10 mouse cellular contexts compared by ENCODE assay signal in the genomic region with DNA sequence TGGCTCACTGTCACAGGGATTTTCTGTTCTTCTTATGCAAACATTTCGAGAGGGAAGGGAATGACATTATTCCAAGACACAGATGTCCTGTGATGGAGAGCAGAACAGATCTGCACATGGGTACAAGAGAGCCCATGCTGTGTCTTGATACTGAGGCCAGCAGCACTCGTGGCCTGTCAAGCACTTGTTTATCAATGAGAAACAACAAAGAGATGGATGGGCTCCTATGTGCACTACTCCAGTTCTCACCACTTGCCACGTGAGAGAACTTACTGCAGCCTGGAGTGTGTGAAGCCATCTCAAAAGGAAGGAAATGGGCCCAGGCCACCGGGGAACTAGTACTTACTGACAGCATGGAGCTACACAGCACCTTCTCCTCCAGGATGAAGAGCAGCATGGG. TPM values are rescaled to one million over a fixed set of nuclear protein-coding genes. Genes with fewer than 3 reads are reported as not detected.
DNase-seq lines count a peak whose midpoint lies in the region; ATAC-seq and TF ChIP-seq lines count a peak whose summit lies in the region.
"Had no signal": no experiment of that assay in that cellular context is flagged by ENCODE, and none has a peak within 500 bp of the region (broad histone marks: within the 10 kb centered on the region; RNA-seq: fewer than 3 reads in every experiment).

No protein-coding gene starts in this region.

- ATAC-seq in embryonic facial prominence, embryonic 14.5 days (ENCODE audit: low read depth) = no peak
- 0 out of 2 replicates have a peak, but pooled peaks have one; percentile 13 for ATAC-seq in liver, embryonic 12.5 days
- ATAC-seq in megakaryocyte-erythroid progenitor cell, adult 5-6 weeks (replicated peaks; ENCODE audit: low FRiP score, low TSS enrichment, poor library complexity, severe bottlenecking) = no peak
- ATAC-seq: Patski had no signal

- no peaks in the 10 kb centered on the region for H3K27me3 ChIP-seq in embryonic facial prominence, embryonic 14.5 days (replicated peaks; ENCODE audit: control insufficient read depth, insufficient read depth, low read length)
- no peaks in the 10 kb centered on the region for H3K27me3 ChIP-seq in liver, embryonic 12.5 days (replicated peaks)
- H3K27me3 ChIP-seq: Patski had no signal

- DNase-seq in cerebellum, adult 9-11 months = peak; percentile 66
- DNase-seq in cerebellum, adult 8-10 months = no peak
- DNase-seq in left cerebral cortex, adult 2 months (ENCODE audit: extremely low spot score in 1 of 2, low spot score in 2 of 2) = no peak
- no peak for DNase-seq in left cerebral cortex, adult 9 months (ENCODE audit: low spot score in 2 of 2)
- no peak for DNase-seq in embryonic facial prominence, embryonic 14.5 days (ENCODE audit: low spot score)
- no peak for DNase-seq in yolk sac, embryonic 10.5 days (ENCODE audit: low spot score)

- peaks cover 11% of the 10 kb centered on the region for H3K4me1 ChIP-seq in embryonic facial prominence, embryonic 14.5 days (ENCODE audit: control insufficient read depth, insufficient read depth, low read length)
- peaks cover 70% of the 10 kb centered on the region for H3K4me1 ChIP-seq in liver, embryonic 12.5 days

- H3K4me2 ChIP-seq in embryonic facial prominence, embryonic 14.5 days (ENCODE audit: low read depth, low read length) = no peak overlapping the region
- no peak overlapping the region for H3K4me2 ChIP-seq in liver, embryonic 12.5 days
- H3K4me2 ChIP-seq: hindbrain, embryonic 14.5 days had no signal

- no peak overlapping the region for H3K9ac ChIP-seq in embryonic facial prominence, embryonic 14.5 days (ENCODE audit: low read depth, low read length)
- H3K9ac ChIP-seq in liver, embryonic 12.5 days = no peak overlapping the region
- H3K9ac ChIP-seq: hindbrain, embryonic 14.5 days had no signal

- H3K9me3 ChIP-seq in embryonic facial prominence, embryonic 14.5 days (ENCODE audit: control insufficient read depth, low read length) = no peaks in the 10 kb centered on the region
- H3K9me3 ChIP-seq in liver, embryonic 12.5 days (replicated peaks) = no peaks in the 10 kb centered on the region

- peak overlapping the region; percentile 87 for H3K27ac ChIP-seq in left cerebral cortex, adult 2 months
- H3K27ac ChIP-seq in embryonic facial prominence, embryonic 14.5 days (replicated peaks; ENCODE audit: low read depth, low read length) = 0 out of 2 replicates have a peak overlapping the region, but pooled peaks have one; percentile 22
- peak overlapping the region; percentile 32 for H3K27ac ChIP-seq in liver, embryonic 12.5 days
- H3K27ac ChIP-seq: hindbrain, embryonic 14.5 days had no signal

- WGBS in embryonic facial prominence, embryonic 14.5 days = 44% methylated on average over 4 of the region's 4 CpGs
- WGBS in liver, embryonic 12.5 days (ENCODE audit: insufficient replicate concordance) = 27% methylated on average over 4 of the region's 4 CpGs

- TF ChIP-seq CTCF in left cerebral cortex, adult 2 months (IDR thresholded peaks at IDR 0.05) = no peak

- no peaks in the 10 kb centered on the region for H3K36me3 ChIP-seq in embryonic facial prominence, embryonic 14.5 days (ENCODE audit: control insufficient read depth, insufficient read depth, low read length)
- H3K36me3 ChIP-seq in liver, embryonic 12.5 days = no peaks in the 10 kb centered on the region

- intact Hi-C loops in left cerebral cortex, adult 2 months (cut with DNase I) = no loop called here

- no peak overlapping the region for H3K4me3 ChIP-seq in left cerebral cortex, adult 2 months
- no peak overlapping the region for H3K4me3 ChIP-seq in embryonic facial prominence, embryonic 14.5 days (ENCODE audit: low read depth, low read length)
- H3K4me3 ChIP-seq in liver, embryonic 12.5 days = no peak overlapping the region

RNA-seq across cellular contexts. Expression of gene Fam53b, which starts 27.2 kb away (rescaled TPM):
- 10 to 100 TPM; 57.1 to 75.2 TPM for total RNA-seq in left cerebral cortex, adult 2 months (2021)
- 16.5 and 21.0 TPM in 2 replicates for polyA plus RNA-seq in embryonic facial prominence, embryonic 14.5 days (2014; fragmentation: Nextera tagmentation; extraction: Ambion mirVana)
- polyA plus RNA-seq in liver, embryonic 12.5 days (2016; fragmentation: Nextera tagmentation; extraction: Ambion mirVana) = 27.2 and 28.8 TPM in 2 replicates
- 47.0 and 61.6 TPM in 2 replicates for total RNA-seq in megakaryocyte-erythroid progenitor cell, adult 5-6 weeks (2014; fragmentation: Nextera tagmentation)
- total RNA-seq in megakaryocyte-erythroid progenitor cell, adult 5-6 weeks (2017) = 11.5 and 21.2 TPM in 2 replicates

Comparison
In these comparisons a context has a peak if more than half of its experiments do, and no peak if none do; other contexts are left out.
1. H3K27ac ChIP-seq: peak in every context shown above with its lines; median percentile 87 in left cerebral cortex, adult 2 months; 32 in liver, embryonic 12.5 days; 22 in embryonic facial prominence, embryonic 14.5 days.